In genomic region chr2:145794318-145794954, GRCm38 (mm10) we compare ENCODE assay signal across 8 mouse cellular contexts.
DNase-seq lines count a peak whose midpoint lies in the region; ATAC-seq lines count a peak whose summit lies in the region.

No protein-coding gene starts in this region.

- intact Hi-C loops in heart, postnatal 10 days (cut with DNase I) = loop anchor here (1.0 to 2.0 kb wide), 2 partner anchors 88 to 95 kb away; no protein-coding TSS in a partner anchor

- peak; percentile 80 for ATAC-seq in activated CD4-positive, CD25-positive, alpha-beta regulatory T cell, adult 4 months

- DNase-seq in adrenal gland, adult (ENCODE audit: inconsistent age in 2 of 2, low spot score in 1 of 2) = peak; percentile 48 to 85
- no peak for DNase-seq in adrenal gland, adult 8-10 months
- DNase-seq in embryo, embryonic 9.5 days (ENCODE audit: extremely low spot score) = peak; percentile 39
- peak; percentile 75 to 80 for DNase-seq in heart, postnatal 10 days
- DNase-seq in layer of hippocampus, adult 9-11 months = peak; percentile 59
- peak; percentile 60 to 76 for DNase-seq in lung, postnatal 4 days
- peak; percentile 43 to 59 for DNase-seq in right cerebral cortex, postnatal 36 days (ENCODE audit: low spot score in 2 of 2)
